Mouse (Mus musculus): ENCODE results near the gene Gstm1. TPM values are rescaled to one million over a fixed set of nuclear protein-coding genes. Genes with fewer than 3 reads are reported as not detected.
"Not testable (repeated sequence)": the region's sequence is repeated elsewhere in the genome, so short reads cannot be mapped to it uniquely, and the experiment has no call there.

The Gstm1 gene
- polyA plus RNA-seq, 1 experiment from 2014 or later: 161 TPM

GRCm38 (mm10) chr3:108014098-108014973 is 3.4 kb downstream of the Gstm1 start:
- Histone ChIP-seq H3K4me2 (no peak overlapping the region), H3K27ac (replicated peaks) (no peak overlapping the region), H3K36me3 (no peaks in the 10 kb centered on the region), H3K9ac (replicated peaks) (no peak overlapping the region), H3K27me3 (replicated peaks) (no peaks in the 10 kb centered on the region), H3K4me1 (peaks cover 40% of the 10 kb centered on the region), H3K9me3 (replicated peaks) (no peaks in the 10 kb centered on the region), H3K4me3 (replicated peaks) (no peak overlapping the region)
- 85% methylated on average over 8 of the region's 8 CpGs for WGBS
- ATAC-seq (ENCODE audit: low FRiP score): no peak

GRCm38 (mm10) chr3:108013331-108013871 is 4.4 kb downstream of the Gstm1 start:
- Histone ChIP-seq H3K9me3 (replicated peaks) (no peaks in the 10 kb centered on the region), H3K4me1 (peaks cover 37% of the 10 kb centered on the region), H3K27me3 (replicated peaks) (no peaks in the 10 kb centered on the region), H3K9ac (replicated peaks) (no peak overlapping the region), H3K27ac (replicated peaks) (no peak overlapping the region), H3K36me3 (no peaks in the 10 kb centered on the region), H3K4me2 (no peak overlapping the region), H3K4me3 (replicated peaks) (no peak overlapping the region)
- WGBS: 79% methylated on average over 4 of the region's 4 CpGs
- ATAC-seq (ENCODE audit: low FRiP score): no peak

GRCm38 (mm10) chr3:108011558-108011957 is 6.2 kb downstream of the Gstm1 start:
- ATAC-seq (ENCODE audit: low FRiP score): peak; percentile 63
- H3K4me2 ChIP-seq: no peak overlapping the region
- no peaks in the 10 kb centered on the region for H3K27me3 ChIP-seq (replicated peaks)
- H3K4me1 ChIP-seq: peaks cover 20% of the 10 kb centered on the region
- H3K9me3 ChIP-seq (replicated peaks): no peaks in the 10 kb centered on the region
- H3K9ac ChIP-seq (replicated peaks): no peak overlapping the region
- H3K36me3 ChIP-seq: no peaks in the 10 kb centered on the region
- no peak overlapping the region for H3K4me3 ChIP-seq (replicated peaks)
- 36% methylated on average over 3 of the region's 3 CpGs for WGBS
- no peak overlapping the region for H3K27ac ChIP-seq (replicated peaks)

- no peak; the same call in 1 of the 2 replicates for ATAC-seq (ENCODE audit: low FRiP score)
- Histone ChIP-seq H3K36me3 (no peaks in the 10 kb centered on the region), H3K4me3 (replicated peaks) (no peak overlapping the region), H3K27ac (replicated peaks) (no peak overlapping the region), H3K9me3 (replicated peaks) (no peaks in the 10 kb centered on the region), H3K27me3 (replicated peaks) (no peaks in the 10 kb centered on the region), H3K9ac (replicated peaks) (no peak overlapping the region), H3K4me2 (no peak overlapping the region), H3K4me1 (peaks cover 10% of the 10 kb centered on the region; the same call in 1 of the 2 replicates)
- 60% methylated on average over 2 of the region's 2 CpGs for WGBS
Measured at GRCm38 (mm10) chr3:108010286-108010685, 7.5 kb downstream of the Gstm1 start.

GRCm38 (mm10) chr3:108002021-108002420 is 15.8 kb downstream of the Gstm1 start:
- Histone ChIP-seq H3K9ac (replicated peaks) (no peak overlapping the region), H3K36me3 (no peaks in the 10 kb centered on the region), H3K4me2 (no peak overlapping the region), H3K27ac (replicated peaks) (no peak overlapping the region), H3K4me1 (no peaks in the 10 kb centered on the region), H3K27me3 (replicated peaks) (no peaks in the 10 kb centered on the region), H3K4me3 (replicated peaks) (no peak overlapping the region), H3K9me3 (replicated peaks) (no peaks in the 10 kb centered on the region)
- WGBS: 84% methylated on average over 8 of the region's 8 CpGs
- ATAC-seq (ENCODE audit: low FRiP score): no peak

GRCm38 (mm10) chr3:107999491-107999890 is 18.3 kb downstream of the Gstm1 start:
- Histone ChIP-seq H3K27me3 (replicated peaks) (no peaks in the 10 kb centered on the region), H3K9ac (replicated peaks) (no peak overlapping the region), H3K4me1 (no peaks in the 10 kb centered on the region), H3K4me2 (no peak overlapping the region), H3K27ac (replicated peaks) (no peak overlapping the region), H3K9me3 (replicated peaks) (no peaks in the 10 kb centered on the region), H3K36me3 (no peaks in the 10 kb centered on the region), H3K4me3 (replicated peaks) (no peak overlapping the region)
- ATAC-seq (ENCODE audit: low FRiP score): no peak
- 90% methylated on average over 3 of the region's 3 CpGs for WGBS

- H3K4me2 ChIP-seq: no peak overlapping the region
- 88% methylated on average over 3 of the region's 3 CpGs for WGBS
- H3K36me3 ChIP-seq: no peaks in the 10 kb centered on the region
- H3K9ac ChIP-seq (replicated peaks): no peak overlapping the region
- H3K4me3 ChIP-seq (replicated peaks): no peak overlapping the region
- no peaks in the 10 kb centered on the region for H3K4me1 ChIP-seq
- H3K27me3 ChIP-seq (replicated peaks): no peaks in the 10 kb centered on the region
- no peak overlapping the region for H3K27ac ChIP-seq (replicated peaks)
- no peaks in the 10 kb centered on the region for H3K9me3 ChIP-seq (replicated peaks)
- ATAC-seq (ENCODE audit: low FRiP score): no peak
Measured at GRCm38 (mm10) chr3:107998591-107998990, 19.2 kb downstream of the Gstm1 start.

GRCm38 (mm10) chr3:107996576-107996975 is 21.2 kb downstream of the Gstm1 start:
- H3K4me1 ChIP-seq: no peaks in the 10 kb centered on the region
- H3K27me3 ChIP-seq (replicated peaks): no peaks in the 10 kb centered on the region
- H3K4me2 ChIP-seq: no peak overlapping the region
- no peak overlapping the region for H3K27ac ChIP-seq (replicated peaks)
- H3K36me3 ChIP-seq: no peaks in the 10 kb centered on the region
- no peak overlapping the region for H3K9ac ChIP-seq (replicated peaks)
- H3K4me3 ChIP-seq (replicated peaks): no peak overlapping the region
- no peaks in the 10 kb centered on the region for H3K9me3 ChIP-seq (replicated peaks)
- ATAC-seq (ENCODE audit: low FRiP score): no peak
- WGBS: 88% methylated on average over 4 of the region's 4 CpGs

- H3K4me1 ChIP-seq; H3K4me3 ChIP-seq (replicated peaks); H3K9ac ChIP-seq (replicated peaks); H3K9me3 ChIP-seq (replicated peaks); H3K27ac ChIP-seq (replicated peaks); H3K36me3 ChIP-seq; H3K27me3 ChIP-seq (replicated peaks); H3K4me2 ChIP-seq; ATAC-seq (ENCODE audit: low FRiP score): not testable (repeated sequence)
- 64% methylated on average over 2 of the region's 2 CpGs for WGBS
Measured at GRCm38 (mm10) chr3:107995974-107996373, 21.8 kb downstream of the Gstm1 start.

- Histone ChIP-seq H3K4me3 (replicated peaks) (no peak within 1 kb of the TSS), H3K27me3 (replicated peaks) (no peaks in the 10 kb centered on the region), H3K36me3 (no peaks in the 10 kb centered on the region), H3K4me2 (no peak within 1 kb of the TSS), H3K9ac (replicated peaks) (no peak within 1 kb of the TSS), H3K27ac (replicated peaks) (no peak within 1 kb of the TSS), H3K9me3 (replicated peaks) (no peaks in the 10 kb centered on the region), H3K4me1 (no peaks in the 10 kb centered on the region)
- ATAC-seq (ENCODE audit: low FRiP score): no peak
- WGBS: 64% methylated on average over 8 of the region's 8 CpGs
Measured at GRCm38 (mm10) chr3:107986041-107986562, 31.7 kb downstream of the Gstm1 start, which contains the start of gene Gstm2. TSS of gene Gstm2 (minus strand) at chr3:107986453.

- H3K27ac ChIP-seq (replicated peaks); ATAC-seq (ENCODE audit: low FRiP score); H3K4me2 ChIP-seq; H3K36me3 ChIP-seq; H3K4me1 ChIP-seq; H3K9ac ChIP-seq (replicated peaks); H3K27me3 ChIP-seq (replicated peaks); H3K4me3 ChIP-seq (replicated peaks); H3K9me3 ChIP-seq (replicated peaks): not testable (repeated sequence)
- 91% methylated on average over 2 of the region's 2 CpGs for WGBS
Measured at GRCm38 (mm10) chr3:107985141-107985540, 32.6 kb downstream of the Gstm1 start.

- Histone ChIP-seq H3K27ac (replicated peaks) (no peak overlapping the region), H3K4me2 (no peak overlapping the region), H3K36me3 (no peaks in the 10 kb centered on the region), H3K9me3 (replicated peaks) (no peaks in the 10 kb centered on the region), H3K4me1 (no peaks in the 10 kb centered on the region), H3K27me3 (replicated peaks) (no peaks in the 10 kb centered on the region), H3K4me3 (replicated peaks) (no peak overlapping the region), H3K9ac (replicated peaks) (no peak overlapping the region)
- 85% methylated on average over 5 of the region's 5 CpGs for WGBS
- no peak for ATAC-seq (ENCODE audit: low FRiP score)
Measured at GRCm38 (mm10) chr3:107984471-107984870, 33.3 kb downstream of the Gstm1 start.
